In the genomic region with DNA sequence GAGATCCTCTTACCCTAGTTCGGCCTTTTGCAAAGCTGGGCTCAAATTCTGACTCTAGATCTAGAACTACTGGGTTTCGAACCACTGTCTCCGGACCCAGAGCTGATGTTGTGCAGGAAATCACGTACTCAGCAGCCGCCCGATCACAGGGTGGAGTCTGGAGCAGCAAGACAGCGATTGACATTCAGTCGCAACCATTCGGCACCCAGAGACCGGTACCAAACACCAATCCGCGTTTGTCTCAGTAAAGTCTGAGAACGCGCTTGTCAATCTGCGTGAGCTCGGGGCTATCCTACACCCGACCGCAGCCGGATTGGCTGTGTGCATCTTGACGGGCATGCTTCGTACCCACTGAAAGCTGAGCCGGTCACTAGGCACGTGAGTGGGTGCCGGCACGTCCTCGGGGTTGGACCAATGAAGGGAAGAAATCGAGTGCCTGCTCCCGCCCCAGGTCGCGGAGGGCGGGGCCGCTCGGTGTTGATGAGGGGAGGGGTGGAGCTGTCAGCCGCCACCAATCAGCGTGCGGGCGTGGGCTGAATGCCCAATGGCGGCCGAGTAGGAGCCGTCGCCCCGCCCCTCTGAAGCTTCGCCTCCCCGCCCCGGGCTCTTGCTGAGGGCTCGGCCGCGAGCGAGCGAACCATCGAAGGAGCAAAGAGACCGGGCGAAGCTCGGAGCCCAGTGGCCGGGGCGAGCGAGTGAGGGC, we compare ENCODE assay signal across 1 mouse cellular context.
A peak's percentile ranks its signal among the peaks of the same experiment; 100 is the strongest.
TF ChIP-seq lines count a peak whose summit lies in the region.

A gene (plus strand): TSS at position 613 of the 703 bp plus-strand sequence.

TF ChIP-seq in MEL, 35 proteins besides CTCF, POLR2A, EP300 and RAD21 (continued from another document):
- TF ChIP-seq GATA1 (IDR thresholded peaks at IDR 0.05; ENCODE audit: low read depth, low read length) = no peak
- peak; percentile 100 for TF ChIP-seq BHLHE40 (IDR thresholded peaks at IDR 0.05; ENCODE audit: borderline replicate concordance, low read depth, low read length)
- TF ChIP-seq ZC3H11A (IDR thresholded peaks at IDR 0.05; ENCODE audit: low read depth, low read length) = no peak
- TF ChIP-seq ELF1 (IDR thresholded peaks at IDR 0.05; ENCODE audit: low read depth, low read length) = peak; percentile 53
- 0 out of 2 replicates have a peak, but pooled peaks have one; percentile 15 for TF ChIP-seq TCF12 (IDR thresholded peaks at IDR 0.05; ENCODE audit: low read depth, low read length)
- no peak; the same call in 1 of the 2 replicates for TF ChIP-seq ETS1 (IDR thresholded peaks at IDR 0.05; ENCODE audit: low read depth, low read length)
- TF ChIP-seq USF2 (IDR thresholded peaks at IDR 0.05; ENCODE audit: borderline replicate concordance in 1 of 2, insufficient read depth in 1 of 2, low read depth in 1 of 2, low read length in 2 of 2) = peak; percentile 28 to 76; a peak in 3 of 4 replicates
- peak; percentile 3 for TF ChIP-seq RCOR1 (IDR thresholded peaks at IDR 0.05; ENCODE audit: low read depth, low read length)
- no peak for TF ChIP-seq SMC3 (IDR thresholded peaks at IDR 0.05; ENCODE audit: low read depth, low read length)
- peak; percentile 63 for TF ChIP-seq MYC (IDR thresholded peaks at IDR 0.05; ENCODE audit: low read depth, low read length)
- no peak for TF ChIP-seq MAFK (IDR thresholded peaks at IDR 0.05; ENCODE audit: borderline replicate concordance, low read depth, low read length)
- peak; percentile 84 for TF ChIP-seq CHD2 (IDR thresholded peaks at IDR 0.05; ENCODE audit: low read length)
